Mouse (Mus musculus) erythroblast, embryonic 14.5 days (primary cell): Measurements from ENCODE around the gene Ociad1.

Source experiments
- GATA1 ChIP-seq: IDR thresholded peaks from 2 replicates; pipeline ENCODE4 v1.6.1; 2012; ENCODE audit warnings: low read length, inconsistent platforms, mixed read lengths
- TAL1 ChIP-seq: IDR thresholded peaks from 3 replicates; pipeline ENCODE4 v1.6.1; 2012; ENCODE audit warnings: low read length, inconsistent platforms, mixed read lengths

GRCm38 (mm10) chr5:73248211-73248610, 44.4 kb upstream of the Ociad1 start:
- TF ChIP-seq GATA1 (no peak), TAL1 (no peak)
